Mouse (Mus musculus) heart, postnatal 36 days (tissue): Measurements from ENCODE around the gene March6. TPM values are rescaled to one million over a fixed set of nuclear protein-coding genes. Genes with fewer than 3 reads are reported as not detected.

ENCODE experiments used
- DNase-seq, 2 experiments: peaks; one replicate each; pipeline ENCODE4 v3.0.0; 2021 to 2022
- intact Hi-C: fragments of 180-260 bp; cut with DNase I; formaldehyde crosslinking; loops from one replicate; pipeline ENCODE4 v1.15.1; 2025
- total RNA-seq, 2 experiments: library from RNA; stranded (reverse); gene quantifications; 2 replicates each; pipeline ENCODE4 v1.2.3; 2021

The March6 gene
- total RNA-seq = 100 to 1,000 TPM; 108 to 117 TPM

DNA sequence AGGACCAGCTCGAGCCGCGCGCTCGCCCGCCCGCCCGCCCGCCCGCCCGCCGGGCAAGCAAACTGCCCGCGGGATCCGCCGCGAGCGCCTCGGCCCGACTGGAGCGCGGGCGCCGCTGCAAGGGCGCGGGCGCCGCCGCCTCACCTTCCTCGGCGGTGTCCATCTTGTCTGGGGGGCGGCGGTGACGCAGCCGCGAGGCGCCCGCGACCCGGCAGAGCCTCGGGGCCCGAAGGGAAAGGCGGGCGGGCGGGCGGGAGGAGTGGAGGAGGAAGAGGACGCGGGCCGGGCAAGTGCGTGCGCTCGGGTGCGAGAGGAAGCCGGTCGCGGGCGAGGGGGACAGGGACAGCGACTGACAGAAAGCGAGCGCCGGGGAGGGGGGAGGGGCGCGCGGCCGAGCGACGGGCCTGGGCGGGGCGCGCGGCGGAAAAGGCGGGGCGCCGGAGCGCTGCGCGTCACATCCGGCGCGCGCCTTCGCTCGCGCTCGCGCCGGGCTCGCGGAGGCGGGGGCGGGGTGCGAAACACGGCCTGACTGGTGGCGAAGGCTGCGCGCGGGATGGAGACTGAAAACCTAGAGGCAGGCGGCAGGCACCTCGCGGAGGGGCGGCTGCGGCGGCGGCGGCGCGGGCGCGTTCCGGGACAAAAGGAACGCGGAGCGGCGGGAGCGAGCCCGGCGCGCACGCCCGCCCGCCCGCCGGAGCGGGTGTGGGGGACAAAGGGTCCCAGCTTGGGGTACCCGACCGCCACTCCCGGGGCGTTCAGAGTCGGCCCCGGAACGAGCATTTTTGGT is at the start of gene March6:
Gene March6, minus strand, starts transcription at position 395 of the 787 bp plus-strand sequence.
- peak; percentile 86 for DNase-seq
- intact Hi-C loops = loop anchor here (2.0 to 5.0 kb wide), 4 partner anchors 36 to 74 kb away; partner anchors contain the start of gene Cmbl

DNA sequence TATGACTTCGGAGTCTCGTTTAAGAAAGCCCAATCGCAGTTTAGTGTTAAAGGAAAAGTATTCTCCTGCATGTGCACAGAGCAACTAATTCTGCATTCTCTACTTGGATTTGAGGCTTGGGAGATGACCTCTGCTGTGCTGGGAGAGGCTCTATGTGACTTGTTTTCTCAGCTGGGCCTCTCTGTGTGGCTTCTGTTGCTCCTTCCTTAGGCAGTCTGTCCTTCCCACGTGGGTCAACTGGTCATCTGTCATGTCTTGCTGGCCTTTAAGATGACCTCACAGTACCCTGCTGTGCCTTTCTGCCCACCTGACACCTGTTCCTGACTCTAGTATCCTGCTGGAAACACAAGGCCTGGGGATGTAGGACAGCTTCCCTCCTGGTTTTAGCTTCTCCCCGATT is 45.2 kb upstream of the March6 start:
- intact Hi-C loops = no loop called here
- no peak for DNase-seq

DNA sequence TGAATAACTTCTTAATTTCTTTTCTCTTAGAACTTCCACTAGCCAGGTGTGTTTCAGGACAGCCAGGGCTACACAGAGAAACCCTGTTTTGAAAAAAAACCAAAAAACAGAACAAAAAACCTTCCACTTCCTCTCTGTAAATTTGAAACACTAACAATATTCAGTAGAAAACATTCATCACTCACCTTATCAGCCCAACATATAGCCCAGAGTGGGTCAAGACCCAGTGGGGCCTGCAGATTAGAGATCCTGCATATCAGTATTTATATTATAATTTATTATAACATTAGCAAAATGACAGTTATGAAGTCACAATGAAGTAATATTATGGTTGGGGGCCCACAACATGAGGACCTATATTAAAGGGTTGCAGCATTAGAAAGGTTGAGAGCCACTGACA is 42.8 kb upstream of the March6 start:
- intact Hi-C loops = no loop called here
- no peak for DNase-seq

DNA sequence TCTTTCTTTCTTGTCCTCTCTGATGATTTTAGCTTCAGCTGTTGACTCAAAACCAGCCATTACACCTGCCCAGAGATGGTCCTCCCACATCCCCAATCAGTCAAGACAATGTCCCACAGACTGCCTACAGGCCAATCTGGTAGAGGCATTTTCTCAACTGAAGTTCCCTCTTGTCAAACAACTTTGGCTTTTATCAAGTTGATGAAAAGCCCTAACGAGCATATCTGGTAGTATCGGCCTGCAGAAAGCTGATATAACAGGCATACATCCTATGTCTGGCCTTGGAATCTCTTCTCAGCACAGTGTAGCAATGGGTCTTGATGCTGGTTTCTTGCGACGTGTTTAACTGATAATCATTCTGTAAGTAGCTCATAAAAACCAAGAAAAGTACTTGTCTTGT is 42.4 kb upstream of the March6 start:
- DNase-seq = no peak
- intact Hi-C loops = no loop called here

DNA sequence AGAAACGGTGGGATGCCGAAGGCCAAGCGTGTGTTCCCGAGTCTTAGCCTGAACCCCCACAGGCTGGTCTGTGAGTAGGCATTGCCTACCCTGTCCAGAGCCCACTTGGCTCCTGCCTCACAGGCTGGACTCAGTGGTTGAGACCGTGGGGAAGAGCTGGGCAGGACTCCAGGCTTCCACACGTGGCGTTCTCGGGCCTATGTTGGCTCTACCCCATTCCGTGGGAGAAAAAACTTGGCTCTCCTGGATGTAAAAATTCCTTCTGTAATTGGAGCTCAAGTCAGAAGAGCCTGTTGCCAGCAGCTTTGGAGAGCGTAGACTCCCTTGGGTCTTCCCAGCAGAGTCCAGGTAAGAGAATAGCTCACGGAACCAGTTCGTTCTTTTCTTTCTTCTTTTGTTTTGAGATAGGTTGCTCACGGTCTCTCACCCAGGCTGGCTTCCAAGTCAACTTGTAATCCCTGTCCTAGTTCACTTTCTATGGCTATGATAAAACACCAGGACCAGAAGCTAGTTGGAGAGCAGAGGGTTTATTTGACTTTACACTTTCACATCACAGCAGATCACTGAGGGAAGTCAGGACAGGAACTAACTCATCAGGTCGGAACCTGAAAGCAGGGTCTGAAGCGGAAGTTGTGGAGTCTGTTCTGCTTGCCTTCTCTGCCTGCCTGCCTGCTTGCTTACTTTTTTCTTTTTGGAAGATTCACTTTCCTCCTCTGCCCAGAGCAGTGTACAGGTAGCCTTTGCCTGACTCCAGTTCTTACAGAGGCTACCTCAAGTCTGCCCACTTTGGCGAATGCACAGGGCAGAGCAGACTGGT is 41.3 kb upstream of the March6 start:
- intact Hi-C loops = no loop called here
- peak in 1 of 2 experiments; percentile 21 for DNase-seq

DNA sequence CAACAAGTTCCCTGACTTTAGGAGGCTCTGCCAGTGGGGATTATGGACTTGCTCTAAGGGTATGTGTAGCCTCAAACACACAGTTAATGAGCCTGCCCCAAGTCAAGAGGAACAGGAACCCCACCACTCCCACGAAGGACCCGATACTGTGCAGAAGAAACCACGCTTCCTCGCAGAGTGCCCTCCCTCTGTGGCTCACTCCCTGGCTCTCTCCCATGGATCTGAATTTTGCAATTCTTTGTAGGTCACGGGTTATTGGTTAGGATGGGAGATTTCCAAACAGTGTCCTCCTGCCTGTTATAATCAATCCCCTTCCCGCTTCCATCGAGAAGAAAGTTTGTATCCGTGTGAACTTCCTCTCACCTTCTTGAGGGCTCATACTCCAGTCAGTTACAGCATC is 40.1 kb upstream of the March6 start:
- DNase-seq = no peak
- intact Hi-C loops = no loop called here

DNA sequence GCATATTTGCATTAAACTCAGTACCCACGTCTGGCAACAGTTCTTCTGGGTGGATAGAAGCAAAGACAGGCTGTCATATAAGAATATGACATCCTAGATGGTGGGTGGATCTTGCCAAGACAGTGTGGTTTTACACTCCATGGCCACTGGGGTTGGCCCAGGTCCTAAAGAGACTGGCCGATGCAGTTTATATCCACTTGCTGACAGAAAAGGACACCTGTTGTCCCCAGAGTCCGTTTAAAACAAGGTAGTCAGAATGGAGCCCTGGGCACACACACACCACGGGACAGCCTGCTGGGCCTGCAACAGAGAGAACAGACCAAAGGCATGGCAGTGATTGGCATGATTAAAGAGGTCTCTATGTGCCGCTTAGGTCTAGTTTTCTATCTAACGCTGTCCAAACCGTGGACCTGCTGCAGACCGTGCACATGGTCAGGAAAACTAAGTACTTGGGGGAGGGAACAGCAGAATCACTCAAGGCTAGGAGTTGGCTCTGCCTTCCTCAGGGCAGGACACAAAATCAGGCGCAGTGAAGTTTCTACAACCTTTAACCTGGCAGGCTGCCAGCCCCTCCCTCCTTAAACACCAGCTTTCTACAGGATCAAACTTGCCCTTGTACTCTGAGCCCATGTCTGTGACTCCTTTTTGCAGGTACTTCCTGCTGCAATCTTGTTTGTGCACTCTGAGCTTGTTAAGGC is 38.6 kb upstream of the March6 start:
- no peak for DNase-seq
- intact Hi-C loops = loop anchor here (5.0 kb wide), 1 partner anchor 37 kb away; the partner anchor contains the start of gene March6

DNA sequence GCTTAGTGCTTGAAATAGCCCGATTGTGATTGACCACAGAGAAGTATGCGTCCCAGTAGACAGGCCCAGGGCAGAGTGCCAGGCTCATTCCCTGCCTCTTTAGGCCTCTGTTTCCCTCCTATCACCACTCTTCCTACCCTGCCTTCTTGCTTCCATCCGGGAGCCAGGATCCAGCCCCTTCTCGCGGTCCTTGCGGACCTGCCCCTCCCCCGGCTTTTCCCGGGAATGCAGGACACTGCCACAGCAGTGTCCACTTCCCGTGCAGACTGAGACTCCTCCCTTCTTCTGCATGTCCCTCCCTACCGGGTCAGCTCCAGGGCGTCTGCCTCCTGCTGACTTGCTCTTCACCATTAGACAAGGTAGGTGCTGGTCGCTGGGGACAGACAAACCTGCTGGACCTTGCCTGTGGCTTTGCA is 37.7 kb upstream of the March6 start:
- intact Hi-C loops = loop anchor here (5.0 kb wide), 1 partner anchor 36 kb away; the partner anchor contains the start of gene March6
- peak; percentile 42 to 51 for DNase-seq

DNA sequence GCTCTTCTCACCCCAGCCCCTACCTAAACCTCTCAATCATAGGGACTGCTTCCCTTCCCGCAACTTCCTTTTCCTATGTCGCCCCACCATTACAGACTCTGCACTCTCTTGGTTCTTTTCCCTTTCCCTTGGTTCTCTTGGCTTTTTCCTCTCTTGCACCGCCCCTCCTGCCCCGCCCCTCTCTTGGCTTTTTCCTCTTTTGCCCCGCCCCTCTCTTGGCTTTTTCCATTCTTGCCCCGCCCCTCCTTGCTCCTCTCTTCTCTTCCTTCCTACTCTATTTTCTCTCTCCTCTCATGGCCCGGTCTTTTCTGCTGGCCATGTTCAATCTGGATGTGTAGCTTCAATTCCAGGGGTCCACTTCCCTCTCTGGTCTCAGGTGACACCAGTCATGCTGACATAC is 36.6 kb upstream of the March6 start:
- DNase-seq = no peak
- intact Hi-C loops = loop anchor here (5.0 kb wide), 1 partner anchor 35 kb away; the partner anchor contains the start of gene March6

DNA sequence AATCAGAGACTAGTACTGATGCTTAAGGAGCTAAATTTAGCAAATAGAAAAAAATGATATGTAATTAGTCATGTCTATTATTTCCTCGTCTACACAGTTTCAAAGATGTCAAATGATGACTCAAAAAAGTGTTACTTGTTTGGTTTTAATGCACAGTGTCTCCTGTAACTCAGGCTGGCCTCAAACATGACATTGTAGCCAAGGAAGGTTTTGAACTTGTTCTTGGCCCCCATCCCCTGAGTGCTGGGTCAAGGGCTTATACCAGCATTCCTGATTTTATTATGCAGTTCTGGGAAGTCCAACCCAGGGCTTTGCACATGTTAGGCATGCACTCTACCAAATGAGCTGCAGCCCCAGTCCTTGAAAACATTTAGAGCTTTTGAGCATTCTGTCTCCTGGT is 34.9 kb upstream of the March6 start:
- DNase-seq = no peak
- intact Hi-C loops = loop anchor here (5.0 kb wide), 1 partner anchor 33 kb away; the partner anchor contains the start of gene March6

DNA sequence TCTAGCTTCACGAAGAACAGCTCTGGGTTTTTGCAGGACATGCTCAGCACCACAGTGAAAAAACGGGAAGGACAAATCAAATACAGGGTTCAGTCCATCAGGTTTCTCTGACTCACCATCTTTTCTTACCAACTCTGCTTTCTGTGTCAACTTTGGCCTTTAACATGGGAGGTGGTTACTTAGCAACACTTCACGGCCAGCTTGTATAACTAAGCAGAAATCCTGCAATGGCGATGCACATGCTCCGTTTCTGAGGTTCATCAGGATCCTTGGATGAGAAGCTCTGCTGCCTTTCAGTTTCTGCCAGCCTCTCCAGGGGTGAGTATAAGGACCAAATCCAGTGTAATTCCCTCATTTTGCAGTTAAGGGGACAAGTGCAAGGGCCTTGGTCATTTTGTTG is 34.3 kb upstream of the March6 start, which contains the start of gene Cmbl:
Gene Cmbl, plus strand, starts transcription at position 206 of the 400 bp plus-strand sequence.
- no peak for DNase-seq
- intact Hi-C loops = loop anchor here (5.0 kb wide), 1 partner anchor 33 kb away; the partner anchor contains the start of gene March6

DNA sequence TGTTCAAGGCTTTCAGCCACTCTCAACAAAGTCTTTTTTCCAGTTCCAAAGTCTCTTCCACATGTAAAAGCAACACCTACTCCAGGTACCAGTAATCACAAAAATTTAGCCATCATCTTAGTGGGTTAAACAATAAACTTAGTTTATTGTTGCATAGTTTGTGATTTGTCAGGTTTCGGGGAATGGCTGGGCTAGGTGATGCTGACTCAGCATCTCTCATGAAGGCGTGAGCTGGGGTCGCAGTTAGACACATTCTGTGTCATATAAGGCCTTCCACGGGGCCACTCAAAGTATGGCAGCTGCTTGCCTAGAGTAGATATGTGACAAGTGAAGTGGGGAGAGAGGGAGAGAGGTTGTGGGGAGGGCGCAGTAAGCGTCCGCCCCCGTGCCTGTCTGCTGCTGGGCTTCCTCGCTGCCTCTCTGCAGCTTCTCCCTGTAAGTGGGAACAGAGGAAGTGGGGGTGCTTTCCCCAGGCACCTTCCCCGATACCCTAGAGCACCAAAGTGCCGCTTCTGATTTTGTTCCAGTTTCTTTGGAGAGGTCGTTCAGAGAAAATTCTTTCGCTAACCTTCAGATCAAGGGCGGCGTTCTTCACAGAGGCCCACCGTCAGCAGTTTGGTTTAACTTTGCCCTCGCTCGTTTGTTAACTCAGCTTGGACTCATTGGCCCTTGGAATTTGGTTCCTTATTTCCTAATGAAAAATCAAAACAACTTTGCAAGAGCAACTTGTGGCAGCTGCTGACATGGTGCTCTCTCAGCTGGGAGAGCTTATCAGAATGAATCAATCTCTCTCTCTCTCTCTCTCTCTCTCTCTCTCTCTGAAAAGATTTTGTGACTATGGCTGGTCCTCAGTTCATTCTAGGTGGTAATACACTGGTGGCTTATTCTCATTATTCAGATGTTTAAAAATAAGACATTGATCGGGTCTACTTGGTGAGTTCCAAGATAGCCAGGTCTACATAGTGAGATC is 33.0 kb upstream of the March6 start:
- intact Hi-C loops = no loop called here
- no peak for DNase-seq

DNA sequence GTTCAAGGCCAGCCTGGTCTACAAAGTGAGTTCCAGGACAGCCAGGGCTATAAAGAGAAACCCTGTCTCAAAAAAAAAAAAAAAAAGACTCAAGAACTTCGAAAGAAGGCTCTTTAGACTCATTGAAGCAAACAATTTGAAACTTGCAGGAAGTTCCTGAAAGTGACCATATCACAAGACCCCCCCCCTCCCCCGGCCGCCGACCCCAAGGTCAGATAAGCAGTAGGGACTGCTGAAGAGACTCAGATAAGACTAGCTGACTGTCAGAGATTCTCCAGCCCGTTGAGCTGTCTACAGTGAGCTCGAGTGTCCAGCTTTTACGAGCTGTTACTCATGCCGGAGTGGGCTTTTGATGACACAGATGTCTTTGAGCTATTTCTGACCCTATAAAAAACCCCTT is 32.0 kb upstream of the March6 start:
- intact Hi-C loops = no loop called here
- no peak for DNase-seq

DNA sequence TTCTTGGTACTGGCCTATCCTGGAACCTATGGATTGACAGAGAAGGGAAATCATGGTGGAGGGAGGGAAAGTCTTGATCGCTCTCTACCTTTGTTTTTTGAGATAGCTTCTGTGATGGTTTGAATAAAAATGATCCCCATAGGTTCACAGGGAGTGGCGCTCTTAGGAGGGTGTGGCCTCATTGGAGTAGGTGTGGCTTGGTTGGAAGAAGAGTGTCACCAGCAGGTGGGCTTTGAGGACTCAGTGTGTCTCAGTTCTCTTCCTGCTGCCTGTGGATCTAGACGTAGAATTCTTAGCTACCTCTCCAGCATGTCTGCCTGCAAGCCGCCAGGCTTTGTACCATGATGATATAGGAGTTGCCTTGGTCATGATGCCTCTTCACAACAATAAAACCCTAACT is 31.1 kb upstream of the March6 start:
- intact Hi-C loops = no loop called here
- DNase-seq = no peak

DNA sequence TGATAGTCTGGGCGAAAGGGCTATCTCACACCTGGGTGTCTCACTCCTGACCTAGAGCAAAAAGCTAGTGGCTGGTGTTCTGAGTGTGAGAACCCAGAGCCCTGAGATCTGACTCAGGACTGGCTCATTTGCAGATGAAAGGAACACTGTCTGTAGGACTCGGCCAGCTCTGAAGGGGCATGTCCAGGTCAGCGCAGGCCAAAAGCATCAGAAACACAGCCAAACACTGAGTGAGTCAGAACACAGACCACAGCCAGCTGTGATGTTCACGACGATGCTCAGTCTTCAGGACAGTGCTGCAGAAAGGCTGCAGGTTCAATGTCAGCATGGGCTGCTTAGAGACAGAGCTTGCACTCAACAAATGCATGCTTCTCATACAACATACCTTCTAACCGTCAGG is 30.5 kb upstream of the March6 start:
- intact Hi-C loops = no loop called here
- DNase-seq = no peak

DNA sequence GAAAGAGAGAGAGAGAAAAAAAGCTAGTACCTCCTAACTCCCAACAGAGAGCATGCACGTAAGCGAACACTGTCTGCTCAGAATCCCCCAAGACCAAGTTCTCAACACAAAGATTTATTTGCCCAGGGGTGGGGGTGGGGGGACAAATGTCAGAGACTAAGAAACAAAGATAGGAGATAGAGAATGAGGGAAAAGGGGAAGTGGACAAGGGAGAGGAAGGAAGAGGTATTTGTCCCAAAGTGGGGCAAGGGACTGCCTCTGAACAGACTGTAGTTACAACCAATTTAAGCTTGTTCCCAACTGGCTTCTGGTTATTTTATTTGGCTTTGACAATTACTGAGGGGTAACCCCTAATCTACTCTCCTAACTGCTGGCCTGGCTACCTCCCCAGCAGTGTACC is 24.0 kb upstream of the March6 start:
- intact Hi-C loops = no loop called here
- DNase-seq = no peak

DNA sequence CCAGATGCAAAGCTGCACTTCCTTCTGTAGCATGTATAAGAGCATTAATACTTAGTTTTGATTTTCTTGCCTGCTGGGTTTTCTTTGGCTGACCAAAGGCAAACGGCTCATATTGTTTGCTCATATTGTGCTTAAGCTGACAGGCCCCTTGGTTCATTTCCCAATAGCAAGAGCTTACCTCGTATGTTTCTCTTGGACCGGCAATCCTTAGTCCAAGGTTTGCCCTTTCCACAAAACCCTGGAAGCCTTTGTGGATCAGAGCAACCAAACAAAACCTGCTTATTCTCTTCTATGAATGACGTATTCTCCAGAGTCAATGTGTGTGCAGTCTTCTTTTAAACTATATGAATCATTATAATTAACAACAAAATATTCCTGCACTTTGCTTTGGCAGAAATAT is 19.5 kb upstream of the March6 start:
- no peak for DNase-seq

DNA sequence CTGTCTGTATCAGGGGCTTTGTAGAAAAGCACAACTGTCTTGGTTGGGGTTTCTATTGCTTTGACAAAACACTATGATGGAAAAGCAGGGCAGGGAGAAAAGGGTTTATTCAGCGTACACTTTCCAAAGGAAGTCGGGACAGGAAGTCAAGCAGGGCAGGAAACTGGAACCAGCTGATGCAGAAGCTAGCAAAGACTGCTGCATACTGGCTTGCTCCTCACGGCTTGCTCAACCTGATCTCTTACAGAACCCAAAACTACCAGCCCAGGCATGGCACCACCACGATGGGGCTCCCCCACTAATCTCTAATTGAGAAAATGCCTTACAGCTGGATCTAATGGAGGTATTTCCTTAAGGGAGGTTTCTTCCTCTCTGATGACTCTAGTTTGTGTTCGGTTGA is 16.6 kb upstream of the March6 start:
- intact Hi-C loops = no loop called here

More for the DNA sequence above, 19.5 kb upstream of the March6 start:
- intact Hi-C loops = no loop called here

DNA sequence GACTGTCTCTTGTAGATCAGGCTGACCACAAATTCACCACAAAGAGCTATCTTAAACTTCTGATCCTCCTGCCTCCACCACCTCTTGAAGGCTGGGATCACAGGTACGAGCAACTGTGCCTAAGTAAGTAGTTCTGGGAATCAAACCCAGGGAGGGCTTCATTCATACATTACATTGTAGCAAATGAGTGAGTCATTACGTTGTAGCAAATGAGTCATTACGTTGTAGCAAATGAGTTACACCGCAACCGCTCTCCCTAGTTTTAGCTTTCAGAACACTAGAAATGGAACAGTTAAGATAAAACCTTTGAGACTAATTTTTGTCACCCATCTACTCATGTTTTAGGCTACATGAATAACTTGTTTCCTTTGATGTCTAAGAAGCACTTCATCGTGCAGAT is 15.4 kb upstream of the March6 start:
- intact Hi-C loops = no loop called here

More for the DNA sequence above, 16.6 kb upstream of the March6 start:
- DNase-seq = no peak

DNA sequence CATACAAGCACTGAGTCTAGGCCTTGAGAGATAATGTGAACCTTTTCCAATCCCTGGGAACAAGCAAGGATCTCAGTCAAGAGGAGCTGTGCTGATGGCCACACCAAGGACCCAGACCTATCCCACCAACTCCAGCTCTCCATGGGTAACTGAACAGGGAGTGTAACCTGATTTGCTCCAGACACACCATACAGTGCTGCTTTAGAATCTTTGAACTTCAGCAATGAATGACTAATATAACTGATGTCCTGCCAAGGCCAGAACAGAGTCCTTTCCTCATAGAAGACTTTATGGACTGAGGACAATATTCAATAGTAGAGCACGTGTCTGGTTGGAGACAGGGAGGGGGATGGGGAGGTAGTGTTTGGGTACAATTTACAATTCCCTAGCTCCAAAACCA is 14.2 kb upstream of the March6 start:
- intact Hi-C loops = no loop called here
- no peak for DNase-seq

More for the DNA sequence above, 15.4 kb upstream of the March6 start:
- no peak for DNase-seq
